Mouse (Mus musculus) small intestine, adult 2 months (tissue): ENCODE measurements around the gene Lrba. TPM values are rescaled to one million over a fixed set of nuclear protein-coding genes. Genes with fewer than 3 reads are reported as not detected.

Experiments used
- H3K27ac ChIP-seq: fragments of 200-500 bp; 2 replicates; pipeline ENCODE4 v1.5.1; 2012; ENCODE audit warnings: low read depth, low read length, control low read depth, inconsistent platforms; ENCODE audit not compliant: insufficient read depth
- H3K27me3 ChIP-seq: fragments of 200-500 bp; 2 replicates; pipeline ENCODE4 v1.6.1; 2012; ENCODE audit warnings: mild to moderate bottlenecking, moderate library complexity, low read length, inconsistent platforms; ENCODE audit not compliant: control insufficient read depth, insufficient read depth
- H3K36me3 ChIP-seq: fragments of 200-500 bp; 2 replicates; pipeline ENCODE4 v1.6.1; 2012; ENCODE audit warnings: mild to moderate bottlenecking, low read length, control low read depth, inconsistent platforms; ENCODE audit not compliant: control insufficient read depth, insufficient read depth
- H3K4me1 ChIP-seq: fragments of 200-500 bp; 2 replicates; pipeline ENCODE4 v1.6.1; 2012; ENCODE audit warnings: low read length, inconsistent platforms, mixed read lengths; ENCODE audit not compliant: control insufficient read depth, insufficient read depth, insufficient read length
- H3K4me3 ChIP-seq: fragments of 200-500 bp; 2 replicates; pipeline ENCODE4 v1.5.1; 2012; ENCODE audit warnings: low read depth, mild to moderate bottlenecking, control low read depth, inconsistent platforms, low read length, moderate library complexity
- CTCF ChIP-seq: fragments of 200-500 bp; IDR thresholded peaks from 2 replicates; pipeline ENCODE4 v1.5.1; 2012; ENCODE audit warnings: low read depth, mild to moderate bottlenecking, control low read depth, inconsistent platforms, low read length, moderate library complexity, mixed read lengths; ENCODE audit not compliant: insufficient replicate concordance, insufficient read length; ENCODE audit errors: extremely low read depth
- POLR2A ChIP-seq: fragments of 200-500 bp; IDR thresholded peaks from 2 replicates; pipeline ENCODE4 v1.6.1; 2012; ENCODE audit warnings: low read depth, mild to moderate bottlenecking, control low read depth, inconsistent platforms, low read length, moderate library complexity
- WGBS: fragments of 180-500 bp; shearing (Covaris S2); methylation state at CpG from one replicate; pipeline ENCODE4 v1.1.7; 2018; 5-methylcytosine and 5-hydroxymethylcytosine counted together
- polyA plus RNA-seq: library from polyadenylated mRNA; depleted of rRNA; stranded (reverse); fragments of >200 nt; gene quantifications from 2 replicates; pipeline ENCODE4 v1.2.3, GENCODE M21; 2012

Lrba gene
- polyA plus RNA-seq, 1 experiment = 41.1 TPM

DNA sequence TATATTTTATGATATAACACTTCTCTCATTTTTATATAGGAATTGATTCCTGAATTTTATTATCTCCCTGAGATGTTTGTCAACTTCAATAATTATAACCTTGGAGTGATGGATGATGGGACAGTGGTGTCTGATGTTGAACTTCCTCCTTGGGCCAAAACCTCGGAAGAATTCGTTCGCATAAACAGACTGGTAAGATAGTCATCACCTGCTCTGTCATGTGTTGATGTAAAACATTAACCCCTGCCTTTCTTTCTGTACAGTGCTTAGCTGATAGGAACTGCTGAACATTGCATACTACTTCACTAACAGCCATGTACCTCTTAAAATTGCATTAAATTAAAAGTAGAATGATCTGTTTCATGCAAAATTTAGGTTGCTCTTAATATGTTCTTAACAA is 439.9 kb downstream of the Lrba start:
- no peak for TF ChIP-seq CTCF
- Histone ChIP-seq H3K4me3 (no peak overlapping the region), H3K27ac (no peak overlapping the region), H3K4me1 (no peaks in the 10 kb centered on the region), H3K27me3 (no peaks in the 10 kb centered on the region), H3K36me3 (peaks cover 2% of the 10 kb centered on the region; the same call in 1 of the 2 replicates)
- 28% methylated on average over 3 of the region's 3 CpGs for WGBS

DNA sequence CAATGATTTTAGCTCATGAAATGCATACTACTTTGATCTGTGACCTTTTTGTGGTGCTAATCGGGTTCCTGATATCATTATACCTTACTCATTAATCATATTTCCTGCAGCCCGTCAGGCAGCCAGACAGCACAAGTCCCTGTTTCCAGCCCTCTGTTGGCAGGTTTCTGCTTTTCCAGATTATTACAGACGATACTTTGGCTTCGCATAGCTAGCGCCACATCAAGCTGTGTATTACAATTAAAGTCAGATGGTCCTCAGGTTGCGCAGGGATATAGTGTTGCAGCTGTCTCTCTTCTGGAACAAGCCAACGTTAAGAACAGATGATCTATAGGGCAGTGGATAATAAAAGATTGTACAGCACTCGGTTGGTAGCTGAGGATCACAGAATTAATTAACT is 443.7 kb downstream of the Lrba start:
- Histone ChIP-seq H3K4me3 (no peak overlapping the region), H3K27me3 (no peaks in the 10 kb centered on the region), H3K4me1 (no peaks in the 10 kb centered on the region), H3K36me3 (peaks cover 2% of the 10 kb centered on the region; the same call in 1 of the 2 replicates), H3K27ac (no peak overlapping the region)
- TF ChIP-seq POLR2A = no peak
- TF ChIP-seq CTCF = no peak
- 76% methylated on average over 8 of the region's 8 CpGs for WGBS

DNA sequence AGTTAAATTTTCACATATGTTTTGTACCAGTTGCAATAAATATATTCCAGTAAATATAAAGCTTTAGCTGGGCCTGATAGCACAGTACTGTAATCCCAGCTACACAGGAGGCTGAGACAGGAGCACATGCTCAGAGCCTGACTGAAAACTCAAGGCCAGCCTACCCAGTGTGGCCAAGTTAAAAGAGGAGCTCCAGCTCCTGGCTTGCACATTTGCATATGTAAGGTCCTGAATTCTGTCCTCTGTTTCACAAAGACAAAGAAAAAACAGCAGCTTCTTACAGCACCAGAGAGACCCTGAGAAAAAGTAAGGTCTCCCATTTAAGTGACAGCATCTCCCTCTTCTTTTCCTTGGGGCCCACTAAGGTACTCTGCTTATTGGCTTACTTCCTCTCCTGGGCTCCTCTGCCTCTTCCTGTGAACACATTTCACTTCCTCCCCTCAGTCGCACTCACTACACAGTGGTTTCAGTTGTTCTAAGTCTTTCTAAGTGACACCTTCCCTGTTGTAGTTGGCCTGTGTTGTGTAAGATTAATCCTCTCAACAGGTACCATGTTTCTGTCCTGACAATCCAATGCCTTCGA is 453.2 kb downstream of the Lrba start:
- Histone ChIP-seq H3K36me3 (no peaks in the 10 kb centered on the region; the same call in 1 of the 2 replicates), H3K27ac (no peak overlapping the region), H3K4me1 (no peaks in the 10 kb centered on the region), H3K27me3 (no peaks in the 10 kb centered on the region), H3K4me3 (no peak overlapping the region)
- WGBS = 76% methylated on average over 2 of the region's 2 CpGs
- TF ChIP-seq POLR2A = no peak

DNA sequence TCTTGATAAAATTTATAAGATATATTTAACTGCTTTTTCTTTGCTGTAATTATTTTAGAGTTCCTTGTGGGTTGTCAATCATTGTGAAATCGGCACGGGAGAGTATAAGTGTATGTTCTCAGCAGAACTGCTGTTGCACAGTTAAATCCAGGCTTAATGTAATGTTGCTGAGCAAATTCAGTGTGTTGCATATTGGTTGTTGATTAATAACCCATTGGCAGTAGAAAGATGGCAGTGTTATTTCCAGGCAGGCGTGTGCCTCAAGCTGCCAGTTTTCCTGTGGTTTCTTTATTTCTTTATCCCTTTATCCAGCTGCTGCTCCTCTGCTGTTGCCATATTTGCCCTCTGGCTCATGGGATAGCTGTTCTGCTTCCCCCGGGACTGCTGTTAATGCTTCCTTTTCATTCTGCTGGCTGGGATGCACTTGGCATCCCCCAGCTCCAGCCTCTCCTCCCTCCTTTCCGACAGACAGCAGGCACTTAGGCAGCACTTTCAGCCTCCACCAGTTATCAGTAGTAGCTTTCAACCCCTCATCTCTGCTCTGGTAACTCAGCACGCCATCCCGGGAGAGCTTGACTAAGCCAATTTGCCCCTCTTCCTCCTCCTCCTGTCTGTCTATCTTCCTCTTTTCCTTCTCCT is 463.2 kb downstream of the Lrba start:
- H3K4me1 ChIP-seq = no peaks in the 10 kb centered on the region
- H3K36me3 ChIP-seq = no peaks in the 10 kb centered on the region
- TF ChIP-seq POLR2A (no peak), CTCF (no peak)
- H3K27me3 ChIP-seq = no peaks in the 10 kb centered on the region
- WGBS = 70% methylated on average over 7 of the region's 7 CpGs
- no peak overlapping the region for H3K27ac ChIP-seq
- H3K4me3 ChIP-seq = no peak overlapping the region

DNA sequence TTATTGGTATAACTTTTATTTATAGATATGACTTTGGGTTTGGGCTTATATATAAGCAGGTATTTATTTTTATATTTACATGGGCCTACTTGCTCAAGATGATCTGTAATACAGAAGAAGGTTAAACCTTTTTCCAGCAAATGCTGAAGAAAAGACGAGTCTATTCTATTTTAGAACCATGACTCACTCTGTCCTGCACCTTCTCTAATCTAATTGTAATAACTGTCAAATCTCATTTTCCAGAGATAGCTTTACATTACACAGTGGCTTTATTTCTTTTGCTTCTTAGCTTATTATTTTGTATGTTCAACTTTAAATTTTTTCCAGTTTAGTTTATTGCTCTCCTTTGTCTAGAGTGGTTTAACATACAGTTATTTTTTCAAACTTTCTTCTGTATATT is 464.0 kb downstream of the Lrba start:
- TF ChIP-seq CTCF (no peak), POLR2A (no peak)
- no peak overlapping the region for H3K4me3 ChIP-seq
- H3K36me3 ChIP-seq = no peaks in the 10 kb centered on the region
- H3K27ac ChIP-seq = no peak overlapping the region
- no peaks in the 10 kb centered on the region for H3K4me1 ChIP-seq
- 67% methylated on average over 1 of the region's 1 CpGs for WGBS
- no peaks in the 10 kb centered on the region for H3K27me3 ChIP-seq

DNA sequence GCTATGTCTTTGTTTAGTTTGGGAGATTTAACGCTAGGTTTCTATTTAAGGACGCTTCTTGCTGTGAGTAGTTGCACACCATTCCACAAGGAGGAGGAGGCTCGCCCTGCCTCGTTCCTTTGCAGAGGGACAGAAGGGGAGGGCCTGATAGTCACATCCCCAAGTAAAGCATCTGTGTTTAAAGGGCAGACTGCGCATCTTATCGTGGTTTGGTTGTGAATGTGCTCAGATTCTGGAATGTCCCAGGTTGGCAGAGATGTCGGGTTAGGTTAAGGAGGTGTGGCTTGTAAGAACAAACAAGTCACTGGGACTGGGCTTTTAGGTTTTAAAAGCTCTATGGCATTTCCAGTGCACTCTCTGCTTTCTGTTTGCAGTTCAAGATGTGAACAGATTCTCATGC is 464.8 kb downstream of the Lrba start:
- WGBS = 56% methylated on average over 7 of the region's 7 CpGs
- H3K27me3 ChIP-seq = no peaks in the 10 kb centered on the region
- H3K4me3 ChIP-seq = no peak overlapping the region
- no peak for TF ChIP-seq POLR2A
- TF ChIP-seq CTCF = no peak
- no peaks in the 10 kb centered on the region for H3K36me3 ChIP-seq
- H3K27ac ChIP-seq = no peak overlapping the region; the same call in 1 of the 2 replicates
- no peaks in the 10 kb centered on the region for H3K4me1 ChIP-seq

DNA sequence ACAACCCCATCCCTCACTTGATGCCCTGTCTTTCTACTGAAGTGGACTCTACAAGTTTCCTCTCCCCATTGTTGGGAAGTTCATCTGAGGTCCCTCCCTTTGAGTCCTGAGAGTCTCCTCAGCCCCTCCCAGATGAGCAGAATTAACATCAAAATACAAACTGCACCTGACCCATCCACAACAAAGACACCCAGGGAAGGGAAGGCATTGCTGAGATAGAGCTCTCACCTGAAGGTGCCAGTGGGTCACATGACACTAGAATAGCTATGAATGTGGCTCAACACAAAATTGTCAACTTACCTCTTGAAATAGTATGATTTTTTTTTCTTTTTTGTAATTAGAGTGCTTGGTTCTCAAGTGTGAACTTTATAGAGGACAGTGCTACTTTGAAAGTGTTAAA is 468.3 kb downstream of the Lrba start:
- Histone ChIP-seq H3K4me1 (no peaks in the 10 kb centered on the region), H3K27me3 (no peaks in the 10 kb centered on the region), H3K27ac (no peak overlapping the region), H3K4me3 (no peak overlapping the region), H3K36me3 (no peaks in the 10 kb centered on the region)
- TF ChIP-seq CTCF (no peak), POLR2A (no peak)
